Mouse (Mus musculus) hindbrain, embryonic 16.5 days (tissue): ENCODE measurements around the gene Gnmt. TPM values are rescaled to one million over a fixed set of nuclear protein-coding genes. Genes with fewer than 3 reads are reported as not detected.
A peak's percentile ranks its signal among the peaks of the same experiment; 100 is the strongest.

Source experiments
- ATAC-seq: fragments of 200-750 bp; cut with Nextera tagmentation; 2 replicates; pipeline ENCODE4 v1.8.0; 2017; ENCODE audit warnings: moderate TSS enrichment, moderate library complexity
- H3K27ac ChIP-seq: fragments of 300-500 bp; sonication (generic); 2 replicates; pipeline ENCODE4 v1.5.1; 2014; ENCODE audit warnings: low read depth, mild to moderate bottlenecking, control low read depth, low read length, moderate library complexity
- H3K27me3 ChIP-seq: fragments of 300-500 bp; sonication (generic); replicated peaks from 2 replicates; pipeline ENCODE4 v1.6.1; 2014; ENCODE audit warnings: low read length; ENCODE audit not compliant: control insufficient read depth, insufficient read depth
- H3K36me3 ChIP-seq: fragments of 300-500 bp; sonication (generic); 2 replicates; pipeline ENCODE4 v1.6.1; 2014; ENCODE audit warnings: mild to moderate bottlenecking, low read length, moderate library complexity, mixed read lengths; ENCODE audit not compliant: control insufficient read depth, insufficient read depth
- H3K4me1 ChIP-seq: fragments of 300-500 bp; sonication (generic); 2 replicates; pipeline ENCODE4 v1.6.1; 2014; ENCODE audit warnings: low read depth, low read length; ENCODE audit not compliant: control insufficient read depth, insufficient read depth
- H3K4me2 ChIP-seq: fragments of 300-500 bp; sonication (generic); 2 replicates; pipeline ENCODE4 v1.6.1; 2014; ENCODE audit warnings: mild to moderate bottlenecking, low read length, control low read depth, moderate library complexity
- H3K4me3 ChIP-seq: fragments of 300-500 bp; sonication (generic); 2 replicates; pipeline ENCODE4 v1.5.1; 2014; ENCODE audit warnings: mild to moderate bottlenecking, low read length, control low read depth, moderate library complexity
- H3K9ac ChIP-seq: fragments of 300-500 bp; sonication (generic); 2 replicates; pipeline ENCODE4 v1.6.1; 2014; ENCODE audit warnings: low read depth, mild to moderate bottlenecking, control low read depth, low read length, moderate library complexity
- H3K9me3 ChIP-seq: fragments of 300-500 bp; sonication (generic); 2 replicates; pipeline ENCODE4 v1.6.1; 2014; ENCODE audit warnings: mild to moderate bottlenecking, low read length, moderate library complexity; ENCODE audit not compliant: control insufficient read depth
- WGBS: fragments of 180-500 bp; shearing (Covaris S2); extraction: QIAGEN DNeasy Blood & Tissue Kit; methylation state at CpG from one replicate; pipeline ENCODE4 v1.1.7; 2014; 5-methylcytosine and 5-hydroxymethylcytosine counted together
- polyA plus RNA-seq: library from polyadenylated mRNA; unstranded; fragments of >200 nt; fragmentation: Nextera tagmentation; extraction: Ambion mirVana; gene quantifications from 2 replicates; pipeline ENCODE4 v1.2.1, GENCODE M21; 2015

Gene Gnmt
- 1.1 and 1.7 TPM in 2 replicates for polyA plus RNA-seq

GRCm38 (mm10) chr17:46728904-46729318 lies at the start of gene Gnmt:
Gnmt (minus strand) TSS chr17:46729168.
- Histone ChIP-seq H3K27ac (no peak within 1 kb of the TSS), H3K9ac (no peak within 1 kb of the TSS), H3K27me3 (no peaks in the 10 kb centered on the region), H3K9me3 (no peaks in the 10 kb centered on the region), H3K4me1 (no peaks in the 10 kb centered on the region), H3K36me3 (peaks cover 7% of the 10 kb centered on the region; the same call in 1 of the 2 replicates), H3K4me2 (peak within 1 kb of the TSS; percentile 25; the same call in 1 of the 2 replicates), H3K4me3 (no peak within 1 kb of the TSS)
- 26% methylated on average over 24 of the region's 24 CpGs for WGBS
- ATAC-seq: peak; percentile 25; the same call in 1 of the 2 replicates

- H3K27ac ChIP-seq: no peak overlapping the region
- H3K4me2 ChIP-seq: no peak overlapping the region
- H3K27me3 ChIP-seq: no peaks in the 10 kb centered on the region
- H3K4me3 ChIP-seq: no peak overlapping the region
- WGBS: 85% methylated on average over 3 of the region's 3 CpGs
- peaks cover 17% of the 10 kb centered on the region for H3K4me1 ChIP-seq
- H3K9me3 ChIP-seq: no peaks in the 10 kb centered on the region
- ATAC-seq: no peak
- peaks cover 43% of the 10 kb centered on the region for H3K36me3 ChIP-seq
- no peak overlapping the region for H3K9ac ChIP-seq
These were observed 47.1 kb upstream of the Gnmt start for GRCm38 (mm10) chr17:46776087-46776486.

GRCm38 (mm10) chr17:46775070-46775469 lies 46.1 kb upstream of the Gnmt start:
- Histone ChIP-seq H3K27ac (no peak overlapping the region), H3K4me3 (no peak overlapping the region), H3K4me2 (no peak overlapping the region), H3K36me3 (peaks cover 43% of the 10 kb centered on the region), H3K4me1 (peaks cover 16% of the 10 kb centered on the region), H3K9me3 (no peaks in the 10 kb centered on the region), H3K27me3 (no peaks in the 10 kb centered on the region), H3K9ac (no peak overlapping the region)
- WGBS: 91% methylated on average over 9 of the region's 9 CpGs
- ATAC-seq: no peak

- H3K9ac ChIP-seq: no peak overlapping the region
- no peaks in the 10 kb centered on the region for H3K27me3 ChIP-seq
- H3K4me2 ChIP-seq: no peak overlapping the region
- H3K9me3 ChIP-seq: no peaks in the 10 kb centered on the region
- H3K4me1 ChIP-seq: peaks cover 16% of the 10 kb centered on the region
- H3K27ac ChIP-seq: no peak overlapping the region
- H3K36me3 ChIP-seq: peaks cover 36% of the 10 kb centered on the region
- H3K4me3 ChIP-seq: no peak overlapping the region
- ATAC-seq: no peak
- WGBS: 28% methylated on average over 2 of the region's 2 CpGs
These were observed 45.1 kb upstream of the Gnmt start for GRCm38 (mm10) chr17:46774131-46774472.

- Histone ChIP-seq H3K36me3 (peaks cover 30% of the 10 kb centered on the region), H3K27ac (no peak overlapping the region; the same call in 1 of the 2 replicates), H3K27me3 (no peaks in the 10 kb centered on the region), H3K9ac (peak overlapping the region; percentile 88), H3K4me1 (peaks cover 16% of the 10 kb centered on the region), H3K4me2 (peak overlapping the region; percentile 89), H3K9me3 (no peaks in the 10 kb centered on the region), H3K4me3 (peak overlapping the region; percentile 93)
- 8% methylated on average over 19 of the region's 20 CpGs for WGBS
- no peak for ATAC-seq
These were observed 44.5 kb upstream of the Gnmt start for GRCm38 (mm10) chr17:46773278-46774130.

- Histone ChIP-seq H3K36me3 (peaks cover 24% of the 10 kb centered on the region), H3K4me2 (peak within 1 kb of the TSS; percentile 89), H3K9me3 (no peaks in the 10 kb centered on the region), H3K4me1 (peaks cover 16% of the 10 kb centered on the region), H3K9ac (peak within 1 kb of the TSS; percentile 88), H3K4me3 (peak within 1 kb of the TSS; percentile 93), H3K27me3 (no peaks in the 10 kb centered on the region), H3K27ac (peak within 1 kb of the TSS; percentile 84)
- peak; percentile 95 for ATAC-seq
- WGBS: under 1% methylated on average over 50 of the region's 50 CpGs
These were observed 43.7 kb upstream of the Gnmt start, which contains the start of gene 2310039H08Rik for GRCm38 (mm10) chr17:46772404-46773277. 2310039H08Rik (plus strand) TSS chr17:46772635.

- Histone ChIP-seq H3K9ac (peak overlapping the region; percentile 88), H3K4me1 (peaks cover 16% of the 10 kb centered on the region), H3K36me3 (peaks cover 18% of the 10 kb centered on the region), H3K27me3 (no peaks in the 10 kb centered on the region), H3K4me2 (peak overlapping the region; percentile 89), H3K27ac (peak overlapping the region; percentile 84), H3K4me3 (peak overlapping the region; percentile 93), H3K9me3 (no peaks in the 10 kb centered on the region)
- ATAC-seq: peak; percentile 53
- 6% methylated on average over 5 of the region's 5 CpGs for WGBS
These were observed 43.1 kb upstream of the Gnmt start for GRCm38 (mm10) chr17:46772038-46772403.

- no peaks in the 10 kb centered on the region for H3K9me3 ChIP-seq
- WGBS: 64% methylated on average over 17 of the region's 17 CpGs
- no peak for ATAC-seq
- H3K4me3 ChIP-seq: peak overlapping the region; percentile 93
- H3K27ac ChIP-seq: peak overlapping the region; percentile 84
- no peaks in the 10 kb centered on the region for H3K27me3 ChIP-seq
- peaks cover 16% of the 10 kb centered on the region for H3K4me1 ChIP-seq
- H3K4me2 ChIP-seq: peak overlapping the region; percentile 89
- H3K36me3 ChIP-seq: peaks cover 16% of the 10 kb centered on the region
- peak overlapping the region; percentile 88 for H3K9ac ChIP-seq
These were observed 42.6 kb upstream of the Gnmt start for GRCm38 (mm10) chr17:46771616-46772015.

GRCm38 (mm10) chr17:46771025-46771424 lies 42.1 kb upstream of the Gnmt start:
- no peak overlapping the region for H3K4me2 ChIP-seq
- ATAC-seq: no peak
- H3K4me3 ChIP-seq: no peak overlapping the region
- H3K9me3 ChIP-seq: no peaks in the 10 kb centered on the region
- peaks cover 16% of the 10 kb centered on the region for H3K4me1 ChIP-seq
- H3K27ac ChIP-seq: no peak overlapping the region
- peaks cover 10% of the 10 kb centered on the region for H3K36me3 ChIP-seq
- 81% methylated on average over 4 of the region's 4 CpGs for WGBS
- no peak overlapping the region for H3K9ac ChIP-seq
- H3K27me3 ChIP-seq: no peaks in the 10 kb centered on the region
